Mouse (Mus musculus) C2C12 (cell line): ENCODE measurements at regions not wholly inside any gene's neighbourhood (a gene's known extent, or its start where the extent isn't known, plus 50 kb on each side); places are given as distances from the start of the nearest gene placed in this dataset.

Experiments
- H3K27me3 ChIP-seq: one replicate; pipeline ENCODE4 v1.6.1; 2011; ENCODE audit not compliant: control insufficient read depth, insufficient read depth, insufficient read length
- H3K36me3 ChIP-seq: one replicate; pipeline ENCODE4 v1.6.1; 2011; ENCODE audit not compliant: control insufficient read depth, insufficient read depth
- H3K4me3 ChIP-seq: one replicate; pipeline ENCODE4 v1.5.1; 2011; ENCODE audit warnings: mild to moderate bottlenecking, control low read depth; ENCODE audit not compliant: poor library complexity, insufficient read depth, severe bottlenecking
- H3K79me2 ChIP-seq: one replicate; pipeline ENCODE4 v1.6.1; 2011; ENCODE audit not compliant: control insufficient read depth, insufficient read depth
- H3K79me3 ChIP-seq: one replicate; pipeline ENCODE4 v1.6.1; 2011; ENCODE audit warnings: low read depth, control low read depth
- H3ac ChIP-seq: one replicate; pipeline ENCODE3; 2011; ENCODE audit warnings: low read depth; ENCODE audit not compliant: control insufficient read depth, insufficient read length
- CEBPB ChIP-seq: IDR thresholded peaks from one replicate; pipeline ENCODE4 v1.6.1; 2011; ENCODE audit warnings: low read depth, mild to moderate bottlenecking, control low read depth, moderate library complexity
- CTCF ChIP-seq: IDR thresholded peaks from one replicate; pipeline ENCODE4 v1.5.1; 2011; ENCODE audit not compliant: control insufficient read depth, insufficient read depth, insufficient read length
- FOSL1 ChIP-seq: IDR thresholded peaks from one replicate; pipeline ENCODE4 v1.8.0; 2011; ENCODE audit warnings: mild to moderate bottlenecking, low read length; ENCODE audit not compliant: poor library complexity, insufficient read depth, severe bottlenecking
- MAX ChIP-seq: IDR thresholded peaks from one replicate; pipeline ENCODE4 v1.6.1; 2011; ENCODE audit warnings: mild to moderate bottlenecking, control low read depth
- MYOD1 ChIP-seq: IDR thresholded peaks from one replicate; pipeline ENCODE4 v1.6.1; 2011; ENCODE audit warnings: low read depth; ENCODE audit not compliant: control insufficient read depth, insufficient read length
- MYOG ChIP-seq: IDR thresholded peaks from one replicate; pipeline ENCODE4 v1.6.1; 2011; ENCODE audit not compliant: control insufficient read depth, insufficient read length; ENCODE audit errors: extremely low read depth
- USF1 ChIP-seq: IDR thresholded peaks from one replicate; pipeline ENCODE4 v1.6.1; 2011; ENCODE audit warnings: low read depth, mild to moderate bottlenecking, control low read depth, moderate library complexity

GRCm38 (mm10) chr13:63659412-63659811, 86.0 kb upstream of the Ptch1 start:
- Histone ChIP-seq H3K27me3 (no peaks in the 10 kb centered on the region), H3K79me3 (no peaks in the 10 kb centered on the region), H3K79me2 (no peaks in the 10 kb centered on the region), H3K4me3 (no peak overlapping the region), H3K36me3 (no peaks in the 10 kb centered on the region), H3ac (no peak overlapping the region)
- TF ChIP-seq USF1 (no peak), MAX (no peak), MYOG (no peak), FOSL1 (no peak), MYOD1 (no peak), CTCF (no peak), CEBPB (no peak)

- Histone ChIP-seq H3K36me3 (no peaks in the 10 kb centered on the region), H3ac (no peak overlapping the region), H3K79me3 (no peaks in the 10 kb centered on the region), H3K4me3 (no peak overlapping the region), H3K27me3 (no peaks in the 10 kb centered on the region), H3K79me2 (no peaks in the 10 kb centered on the region)
- no peak for TF ChIP-seq CTCF
- TF ChIP-seq FOSL1 = no peak
- TF ChIP-seq MYOG = no peak
- TF ChIP-seq USF1 = no peak
- TF ChIP-seq MAX = no peak
- no peak for TF ChIP-seq MYOD1
- TF ChIP-seq CEBPB = no peak
These were observed 87.0 kb upstream of the Ptch1 start for GRCm38 (mm10) chr13:63660431-63660830.

- H3K27me3 ChIP-seq = no peaks in the 10 kb centered on the region
- no peaks in the 10 kb centered on the region for H3K36me3 ChIP-seq
- H3K79me3 ChIP-seq = no peaks in the 10 kb centered on the region
- H3ac ChIP-seq = no peak overlapping the region
- no peak overlapping the region for H3K4me3 ChIP-seq
- TF ChIP-seq MYOD1 (no peak), FOSL1 (no peak), MYOG (no peak), CEBPB (no peak), USF1 (no peak), CTCF (no peak)
- no peaks in the 10 kb centered on the region for H3K79me2 ChIP-seq
These were observed 95.2 kb upstream of the Ptch1 start for GRCm38 (mm10) chr13:63668576-63668975.

- Histone ChIP-seq H3K36me3 (no peaks in the 10 kb centered on the region), H3ac (no peak overlapping the region), H3K4me3 (no peak overlapping the region), H3K27me3 (no peaks in the 10 kb centered on the region), H3K79me3 (no peaks in the 10 kb centered on the region), H3K79me2 (no peaks in the 10 kb centered on the region)
- TF ChIP-seq CTCF (no peak), MAX (no peak), CEBPB (no peak), MYOD1 (no peak), MYOG (no peak), USF1 (no peak), FOSL1 (no peak)
These were observed 95.6 kb upstream of the Ptch1 start for GRCm38 (mm10) chr13:63669031-63669430.

GRCm38 (mm10) chr13:63672425-63672824, 99.0 kb upstream of the Ptch1 start:
- H3K79me2 ChIP-seq = no peaks in the 10 kb centered on the region
- H3ac ChIP-seq = no peak overlapping the region
- H3K27me3 ChIP-seq = no peaks in the 10 kb centered on the region
- H3K79me3 ChIP-seq = no peaks in the 10 kb centered on the region
- no peaks in the 10 kb centered on the region for H3K36me3 ChIP-seq
- TF ChIP-seq MYOG (no peak), CTCF (no peak), MAX (no peak), USF1 (no peak), FOSL1 (no peak), MYOD1 (no peak), CEBPB (no peak)
- H3K4me3 ChIP-seq = no peak overlapping the region

GRCm38 (mm10) chr13:63677696-63678095, 104.3 kb upstream of the Ptch1 start:
- Histone ChIP-seq H3K79me2 (no peaks in the 10 kb centered on the region), H3K36me3 (no peaks in the 10 kb centered on the region), H3K4me3 (no peak overlapping the region), H3ac (no peak overlapping the region), H3K79me3 (no peaks in the 10 kb centered on the region), H3K27me3 (peaks cover 10% of the 10 kb centered on the region)
- peak; percentile 54 for TF ChIP-seq USF1
- TF ChIP-seq CTCF = no peak
- TF ChIP-seq MYOD1 = no peak
